Mouse (Mus musculus) intestine, embryonic 16.5 days (tissue): ENCODE results near the gene Gmeb1. TPM values are rescaled to one million over a fixed set of nuclear protein-coding genes. Genes with fewer than 3 reads are reported as not detected.

Source experiments
- ATAC-seq: fragments of 200-750 bp; cut with Nextera tagmentation; 2 replicates; pipeline ENCODE4 v1.8.0; 2017; ENCODE audit warnings: moderate TSS enrichment, moderate library complexity
- H3K27ac ChIP-seq: fragments of 300-500 bp; sonication (generic); 2 replicates; pipeline ENCODE4 v1.5.1; 2014; ENCODE audit warnings: mild to moderate bottlenecking, low read length
- H3K27me3 ChIP-seq: fragments of 300-500 bp; sonication (generic); replicated peaks from 2 replicates; pipeline ENCODE4 v1.6.1; 2014; ENCODE audit warnings: low read length, control low read depth, mixed read lengths; ENCODE audit not compliant: control insufficient read depth, insufficient read depth
- H3K36me3 ChIP-seq: fragments of 300-500 bp; sonication (generic); 2 replicates; pipeline ENCODE4 v1.6.1; 2014; ENCODE audit warnings: low read length, control low read depth; ENCODE audit not compliant: control insufficient read depth, insufficient read depth
- H3K4me1 ChIP-seq: fragments of 300-500 bp; sonication (generic); 2 replicates; pipeline ENCODE4 v1.6.1; 2014; ENCODE audit warnings: low read length, control low read depth, mixed read lengths; ENCODE audit not compliant: control insufficient read depth, insufficient read depth
- H3K4me2 ChIP-seq: fragments of 300-500 bp; sonication (generic); 2 replicates; pipeline ENCODE4 v1.6.1; 2014; ENCODE audit warnings: low read depth, low read length, control low read depth
- H3K4me3 ChIP-seq: fragments of 300-500 bp; sonication (generic); 2 replicates; pipeline ENCODE4 v1.5.1; 2014; ENCODE audit warnings: mild to moderate bottlenecking, low read length
- H3K9ac ChIP-seq: fragments of 300-500 bp; sonication (generic); 2 replicates; pipeline ENCODE4 v1.6.1; 2014; ENCODE audit warnings: low read depth, low read length
- H3K9me3 ChIP-seq: fragments of 300-500 bp; sonication (generic); 2 replicates; pipeline ENCODE4 v1.6.1; 2016; ENCODE audit warnings: low read length, control low read depth; ENCODE audit not compliant: control insufficient read depth
- WGBS: fragments of 180-500 bp; shearing (Covaris S2); extraction: QIAGEN DNeasy Blood & Tissue Kit; methylation state at CpG from one replicate; pipeline ENCODE4 v1.1.7; 2014; 5-methylcytosine and 5-hydroxymethylcytosine counted together
- polyA plus RNA-seq: library from polyadenylated mRNA; unstranded; fragments of >200 nt; fragmentation: Nextera tagmentation; extraction: Ambion mirVana; gene quantifications from 2 replicates; pipeline ENCODE4 v1.2.1, GENCODE M21; 2015

Gmeb1 gene
- polyA plus RNA-seq, 1 experiment from 2014 or later = 30.2 TPM

GRCm38 (mm10) chr4:132260404-132261379, 710 bp downstream of the Gmeb1 start:
- peaks cover 10% of the 10 kb centered on the region for H3K4me1 ChIP-seq
- no peaks in the 10 kb centered on the region for H3K9me3 ChIP-seq
- ATAC-seq = peak; percentile 89
- no peaks in the 10 kb centered on the region for H3K36me3 ChIP-seq
- H3K9ac ChIP-seq = peak overlapping the region; percentile 97
- WGBS = 2% methylated on average over 31 of the region's 64 CpGs
- H3K27me3 ChIP-seq = no peaks in the 10 kb centered on the region
- peak overlapping the region; percentile 85 for H3K4me3 ChIP-seq
- peak overlapping the region; percentile 77 for H3K4me2 ChIP-seq
- peak overlapping the region; percentile 95 for H3K27ac ChIP-seq

- Histone ChIP-seq H3K4me2 (peak overlapping the region; percentile 77), H3K4me1 (peaks cover 10% of the 10 kb centered on the region), H3K36me3 (no peaks in the 10 kb centered on the region), H3K9ac (no peak overlapping the region; the same call in 1 of the 2 replicates), H3K27ac (no peak overlapping the region), H3K9me3 (no peaks in the 10 kb centered on the region), H3K27me3 (no peaks in the 10 kb centered on the region), H3K4me3 (0 out of 2 replicates have a peak overlapping the region, but pooled peaks have one; percentile 85)
- WGBS = 80% methylated on average over 4 of the region's 4 CpGs
- ATAC-seq = no peak
Observed at GRCm38 (mm10) chr4:132259248-132259647, 2.2 kb downstream of the Gmeb1 start.

- H3K9ac ChIP-seq = no peak overlapping the region
- ATAC-seq = no peak
- H3K9me3 ChIP-seq = no peaks in the 10 kb centered on the region
- H3K27ac ChIP-seq = no peak overlapping the region
- no peaks in the 10 kb centered on the region for H3K27me3 ChIP-seq
- WGBS = 87% methylated on average over 3 of the region's 3 CpGs
- H3K36me3 ChIP-seq = no peaks in the 10 kb centered on the region
- no peak overlapping the region for H3K4me3 ChIP-seq
- peaks cover 10% of the 10 kb centered on the region for H3K4me1 ChIP-seq
- no peak overlapping the region for H3K4me2 ChIP-seq
Observed at GRCm38 (mm10) chr4:132256384-132256783, 5.0 kb downstream of the Gmeb1 start.

- no peaks in the 10 kb centered on the region for H3K36me3 ChIP-seq
- no peak overlapping the region for H3K4me3 ChIP-seq
- no peak overlapping the region for H3K4me2 ChIP-seq
- 79% methylated on average over 3 of the region's 3 CpGs for WGBS
- H3K27me3 ChIP-seq = no peaks in the 10 kb centered on the region
- H3K9ac ChIP-seq = no peak overlapping the region
- H3K9me3 ChIP-seq = no peaks in the 10 kb centered on the region
- peaks cover 10% of the 10 kb centered on the region for H3K4me1 ChIP-seq
- no peak for ATAC-seq
- H3K27ac ChIP-seq = no peak overlapping the region
Observed at GRCm38 (mm10) chr4:132254986-132255385, 6.4 kb downstream of the Gmeb1 start.

- 60% methylated on average over 2 of the region's 2 CpGs for WGBS
- no peaks in the 10 kb centered on the region for H3K9me3 ChIP-seq
- H3K4me2 ChIP-seq = no peak overlapping the region
- no peaks in the 10 kb centered on the region for H3K36me3 ChIP-seq
- H3K9ac ChIP-seq = no peak overlapping the region
- no peak overlapping the region for H3K4me3 ChIP-seq
- H3K4me1 ChIP-seq = no peaks in the 10 kb centered on the region; the same call in 1 of the 2 replicates
- H3K27me3 ChIP-seq = no peaks in the 10 kb centered on the region
- ATAC-seq = no peak
- H3K27ac ChIP-seq = no peak overlapping the region
Observed at GRCm38 (mm10) chr4:132253622-132254021, 7.8 kb downstream of the Gmeb1 start.

- WGBS = 82% methylated on average over 8 of the region's 8 CpGs
- ATAC-seq = no peak
- no peak overlapping the region for H3K4me2 ChIP-seq
- H3K27me3 ChIP-seq = no peaks in the 10 kb centered on the region
- no peak overlapping the region for H3K27ac ChIP-seq
- H3K9me3 ChIP-seq = no peaks in the 10 kb centered on the region
- no peaks in the 10 kb centered on the region for H3K36me3 ChIP-seq
- H3K9ac ChIP-seq = no peak overlapping the region
- no peaks in the 10 kb centered on the region; the same call in 1 of the 2 replicates for H3K4me1 ChIP-seq
- no peak overlapping the region for H3K4me3 ChIP-seq
Observed at GRCm38 (mm10) chr4:132253128-132253527, 8.3 kb downstream of the Gmeb1 start.

GRCm38 (mm10) chr4:132251596-132251995, 9.8 kb downstream of the Gmeb1 start:
- Histone ChIP-seq H3K27me3 (no peaks in the 10 kb centered on the region), H3K4me1 (no peaks in the 10 kb centered on the region; the same call in 1 of the 2 replicates), H3K27ac (no peak overlapping the region), H3K9me3 (no peaks in the 10 kb centered on the region), H3K9ac (no peak overlapping the region), H3K4me2 (no peak overlapping the region), H3K4me3 (no peak overlapping the region), H3K36me3 (no peaks in the 10 kb centered on the region)
- 88% methylated on average over 9 of the region's 9 CpGs for WGBS
- ATAC-seq = no peak

GRCm38 (mm10) chr4:132247451-132247997, 13.9 kb downstream of the Gmeb1 start:
- no peak overlapping the region for H3K4me2 ChIP-seq
- 0 out of 2 replicates have a peak, but pooled peaks have one; percentile 33 for ATAC-seq
- no peak overlapping the region for H3K27ac ChIP-seq

GRCm38 (mm10) chr4:132245643-132246042, 15.8 kb downstream of the Gmeb1 start:
- H3K4me3 ChIP-seq = no peak overlapping the region
- no peak overlapping the region for H3K27ac ChIP-seq
- H3K9me3 ChIP-seq = no peaks in the 10 kb centered on the region
- H3K36me3 ChIP-seq = peaks cover 8% of the 10 kb centered on the region; the same call in 1 of the 2 replicates
- H3K4me2 ChIP-seq = no peak overlapping the region
- no peaks in the 10 kb centered on the region for H3K4me1 ChIP-seq
- H3K27me3 ChIP-seq = no peaks in the 10 kb centered on the region
- 91% methylated on average over 3 of the region's 3 CpGs for WGBS
- H3K9ac ChIP-seq = no peak overlapping the region
- ATAC-seq = no peak

More at GRCm38 (mm10) chr4:132247451-132247997, 13.9 kb downstream of the Gmeb1 start:
- Histone ChIP-seq H3K9ac (no peak overlapping the region), H3K9me3 (no peaks in the 10 kb centered on the region), H3K4me1 (no peaks in the 10 kb centered on the region), H3K27me3 (no peaks in the 10 kb centered on the region), H3K36me3 (0 out of 2 replicates have a peak, but pooled peaks cover 4% of the 10 kb centered on the region), H3K4me3 (no peak overlapping the region)
- WGBS = 84% methylated on average over 5 of the region's 5 CpGs
